Mouse (Mus musculus): ENCODE results near the gene Ppp1r9a.
A peak's percentile ranks its signal among the peaks of the same experiment; 100 is the strongest.
"Not testable (repeated sequence)": the region's sequence is repeated elsewhere in the genome, so short reads cannot be mapped to it uniquely, and the experiment has no call there.

Gene Ppp1r9a

GRCm38 (mm10) chr6:4902674-4903324 lies at the start of gene Ppp1r9a:
Ppp1r9a (plus strand) TSS chr6:4902917.
- DNase-seq = peak; percentile 77 to 78

GRCm38 (mm10) chr6:4855236-4855635 lies 47.5 kb upstream of the Ppp1r9a start:
- no peak for DNase-seq

GRCm38 (mm10) chr6:4856919-4857318 lies 45.8 kb upstream of the Ppp1r9a start:
- DNase-seq = no peak

GRCm38 (mm10) chr6:4884316-4884715 lies 18.4 kb upstream of the Ppp1r9a start:
- no peak for DNase-seq

- no peak for DNase-seq
These were observed 13.2 kb upstream of the Ppp1r9a start for GRCm38 (mm10) chr6:4889544-4889943.

GRCm38 (mm10) chr6:4892417-4892816 lies 10.3 kb upstream of the Ppp1r9a start:
- no peak for DNase-seq

GRCm38 (mm10) chr6:4893312-4893711 lies 9.4 kb upstream of the Ppp1r9a start:
- DNase-seq = not testable (repeated sequence)

- DNase-seq = no peak
These were observed 2.8 kb upstream of the Ppp1r9a start for GRCm38 (mm10) chr6:4899906-4900305.

GRCm38 (mm10) chr6:4903325-4904054 lies 773 bp downstream of the Ppp1r9a start:
- peak; percentile 80 to 81 for DNase-seq

GRCm38 (mm10) chr6:4904055-4904450 lies 1.3 kb downstream of the Ppp1r9a start:
- no peak for DNase-seq

GRCm38 (mm10) chr6:4910042-4910634 lies 7.4 kb downstream of the Ppp1r9a start:
- no peak for DNase-seq

GRCm38 (mm10) chr6:4918470-4918869 lies 15.8 kb downstream of the Ppp1r9a start:
- DNase-seq = no peak

- DNase-seq = not testable (repeated sequence)
These were observed 21.1 kb downstream of the Ppp1r9a start for GRCm38 (mm10) chr6:4923791-4924190.

- no peak for DNase-seq
These were observed 23.4 kb downstream of the Ppp1r9a start for GRCm38 (mm10) chr6:4925966-4926687.

- no peak for DNase-seq
These were observed 27.6 kb downstream of the Ppp1r9a start for GRCm38 (mm10) chr6:4930321-4930720.

GRCm38 (mm10) chr6:4938901-4939300 lies 36.2 kb downstream of the Ppp1r9a start:
- no peak for DNase-seq

- no peak for DNase-seq
These were observed 37.4 kb downstream of the Ppp1r9a start for GRCm38 (mm10) chr6:4940086-4940485.

- no peak for DNase-seq
These were observed 37.9 kb downstream of the Ppp1r9a start for GRCm38 (mm10) chr6:4940639-4941038.

- no peak for DNase-seq
These were observed 41.1 kb downstream of the Ppp1r9a start for GRCm38 (mm10) chr6:4943821-4944220.

- DNase-seq = no peak
These were observed 45.3 kb downstream of the Ppp1r9a start for GRCm38 (mm10) chr6:4948056-4948455.

GRCm38 (mm10) chr6:4949701-4950100 lies 47.0 kb downstream of the Ppp1r9a start:
- no peak for DNase-seq

GRCm38 (mm10) chr6:4953028-4953719 lies 50.5 kb downstream of the Ppp1r9a start:
- no peak for DNase-seq

- no peak for DNase-seq
These were observed 53.9 kb downstream of the Ppp1r9a start for GRCm38 (mm10) chr6:4956651-4957050.
